Mouse (Mus musculus) kidney, embryonic 14.5 days (tissue): ENCODE results near the gene Arhgap36. TPM values are rescaled to one million over a fixed set of nuclear protein-coding genes. Genes with fewer than 3 reads are reported as not detected.

Experiments
- polyA plus RNA-seq: library from polyadenylated mRNA; unstranded; fragments of >200 nt; fragmentation: Nextera tagmentation; extraction: Ambion mirVana; gene quantifications from 2 replicates; pipeline ENCODE4 v1.2.1, GENCODE M21; 2014

The Arhgap36 gene
- polyA plus RNA-seq, 1 experiment from 2014 or later = 0.93 TPM

Other genes with a start within 250 kb of the Arhgap36 start
- 6.6 and 8.2 TPM in 2 replicates for gene Enox2, start 175.7 kb upstream of the Arhgap36 start, polyA plus RNA-seq
- not detected in 2 replicates for gene Olfr1320, start 208.4 kb downstream of the Arhgap36 start, polyA plus RNA-seq